Mouse (Mus musculus) heart, embryonic 13.5 days (tissue): ENCODE data around the gene Fam71a. TPM values are rescaled to one million over a fixed set of nuclear protein-coding genes. Genes with fewer than 3 reads are reported as not detected.
A peak's percentile ranks its signal among the peaks of the same experiment; 100 is the strongest.

Source experiments
- ATAC-seq: fragments of 200-750 bp; cut with Nextera tagmentation; 2 replicates; pipeline ENCODE4 v1.8.0; 2017; ENCODE audit warnings: moderate TSS enrichment; ENCODE audit not compliant: insufficient number of reproducible peaks, low FRiP score, low TSS enrichment; ENCODE audit errors: extremely low read depth
- H3K27ac ChIP-seq: fragments of 300-500 bp; sonication (generic); replicated peaks from 2 replicates; pipeline ENCODE4 v1.5.1; 2015; ENCODE audit warnings: moderate library complexity, mild to moderate bottlenecking, inconsistent platforms
- H3K27me3 ChIP-seq: fragments of 300-500 bp; sonication (generic); replicated peaks from 2 replicates; pipeline ENCODE4 v1.6.1; 2015; ENCODE audit warnings: mild to moderate bottlenecking, inconsistent platforms
- H3K36me3 ChIP-seq: fragments of 300-500 bp; sonication (generic); 2 replicates; pipeline ENCODE4 v1.6.1; 2015; ENCODE audit warnings: mild to moderate bottlenecking, inconsistent platforms
- H3K4me1 ChIP-seq: fragments of 300-500 bp; sonication (generic); 2 replicates; pipeline ENCODE4 v1.6.1; 2015; ENCODE audit warnings: inconsistent platforms
- H3K4me2 ChIP-seq: fragments of 300-500 bp; sonication (generic); 2 replicates; pipeline ENCODE4 v1.6.1; 2015; ENCODE audit warnings: inconsistent platforms, mild to moderate bottlenecking, moderate library complexity
- H3K4me3 ChIP-seq: fragments of 300-500 bp; sonication (generic); 2 replicates; pipeline ENCODE4 v1.5.1; 2015; ENCODE audit warnings: moderate library complexity, mild to moderate bottlenecking, inconsistent platforms
- H3K9ac ChIP-seq: fragments of 300-500 bp; sonication (generic); 2 replicates; pipeline ENCODE4 v1.6.1; 2015; ENCODE audit warnings: inconsistent platforms, mild to moderate bottlenecking, moderate library complexity
- H3K9me3 ChIP-seq: fragments of 300-500 bp; sonication (generic); 2 replicates; pipeline ENCODE4 v1.6.1; 2016; ENCODE audit warnings: inconsistent platforms
- WGBS: fragments of 180-500 bp; shearing (Covaris S2); methylation state at CpG from one replicate; pipeline ENCODE4 v1.1.7; 2015; ENCODE audit warnings: mixed read lengths; 5-methylcytosine and 5-hydroxymethylcytosine counted together
- polyA plus RNA-seq: library from polyadenylated mRNA; unstranded; fragments of >200 nt; fragmentation: Nextera tagmentation; extraction: Ambion mirVana; gene quantifications from 2 replicates; pipeline ENCODE4 v1.2.1, GENCODE M21; 2015

Gene Fam71a
- polyA plus RNA-seq, 1 experiment from 2014 or later, result not detected

DNA sequence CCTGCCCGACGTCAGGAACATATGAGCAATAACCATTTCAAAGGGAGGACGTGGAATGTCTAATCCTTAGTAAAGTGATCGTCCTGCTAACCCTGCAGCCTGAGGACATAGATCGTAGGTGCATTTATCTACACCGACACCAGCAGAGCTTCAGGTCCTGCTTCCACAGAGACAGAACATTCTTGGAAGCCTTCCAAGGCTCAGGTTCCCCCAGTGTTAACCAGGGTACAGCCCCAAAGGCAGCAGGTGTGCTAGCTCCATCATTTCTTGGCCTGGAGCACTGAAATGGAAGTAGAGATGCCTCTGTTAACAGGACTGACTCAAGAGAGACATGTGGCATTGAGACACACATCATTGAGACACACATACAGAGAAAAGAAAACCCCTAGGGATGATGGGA lies 27.6 kb upstream of the Fam71a start:
- H3K9me3 ChIP-seq, result no peaks in the 10 kb centered on the region
- peaks cover 4% of the 10 kb centered on the region; the same call in 1 of the 2 replicates for H3K4me1 ChIP-seq
- peaks cover 43% of the 10 kb centered on the region for H3K27me3 ChIP-seq
- H3K4me3 ChIP-seq, result no peak overlapping the region
- H3K27ac ChIP-seq, result no peak overlapping the region
- H3K4me2 ChIP-seq, result no peak overlapping the region
- WGBS, result 60% methylated on average over 6 of the region's 6 CpGs
- no peaks in the 10 kb centered on the region for H3K36me3 ChIP-seq
- no peak overlapping the region for H3K9ac ChIP-seq
- ATAC-seq, result no peak

- Histone ChIP-seq H3K9ac (no peak overlapping the region), H3K4me1 (peaks cover 24% of the 10 kb centered on the region)
- 40% methylated on average over 6 of the region's 6 CpGs for WGBS
These were observed 25.2 kb upstream of the Fam71a start for GRCm38 (mm10) chr1:191189671-191190372.

DNA sequence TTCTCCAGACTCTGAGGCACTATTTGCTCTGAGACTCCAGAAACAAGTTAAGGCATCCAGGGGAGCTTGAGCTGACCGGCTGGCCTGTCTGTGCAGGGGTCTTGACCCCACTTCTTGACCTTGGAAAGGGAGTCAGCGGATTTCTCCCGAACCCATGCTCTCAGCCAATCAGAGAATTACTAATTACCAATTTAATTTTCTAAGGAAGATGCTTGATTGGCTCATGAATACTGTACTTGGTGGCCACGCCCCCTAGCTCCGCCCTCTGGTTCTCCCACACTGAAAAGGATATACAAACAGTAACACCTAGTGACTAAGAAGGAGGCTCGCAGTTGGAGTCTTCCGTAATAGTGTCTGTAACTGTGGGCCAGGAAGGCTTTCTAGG lies 21.8 kb upstream of the Fam71a start:
- peaks cover 51% of the 10 kb centered on the region for H3K27me3 ChIP-seq
- no peak for ATAC-seq

More at GRCm38 (mm10) chr1:191189671-191190372, 25.2 kb upstream of the Fam71a start:
- Histone ChIP-seq H3K27me3 (peaks cover 61% of the 10 kb centered on the region), H3K27ac (no peak overlapping the region), H3K9me3 (no peaks in the 10 kb centered on the region), H3K36me3 (no peaks in the 10 kb centered on the region), H3K4me2 (no peak overlapping the region), H3K4me3 (no peak overlapping the region)
- no peak for ATAC-seq

DNA sequence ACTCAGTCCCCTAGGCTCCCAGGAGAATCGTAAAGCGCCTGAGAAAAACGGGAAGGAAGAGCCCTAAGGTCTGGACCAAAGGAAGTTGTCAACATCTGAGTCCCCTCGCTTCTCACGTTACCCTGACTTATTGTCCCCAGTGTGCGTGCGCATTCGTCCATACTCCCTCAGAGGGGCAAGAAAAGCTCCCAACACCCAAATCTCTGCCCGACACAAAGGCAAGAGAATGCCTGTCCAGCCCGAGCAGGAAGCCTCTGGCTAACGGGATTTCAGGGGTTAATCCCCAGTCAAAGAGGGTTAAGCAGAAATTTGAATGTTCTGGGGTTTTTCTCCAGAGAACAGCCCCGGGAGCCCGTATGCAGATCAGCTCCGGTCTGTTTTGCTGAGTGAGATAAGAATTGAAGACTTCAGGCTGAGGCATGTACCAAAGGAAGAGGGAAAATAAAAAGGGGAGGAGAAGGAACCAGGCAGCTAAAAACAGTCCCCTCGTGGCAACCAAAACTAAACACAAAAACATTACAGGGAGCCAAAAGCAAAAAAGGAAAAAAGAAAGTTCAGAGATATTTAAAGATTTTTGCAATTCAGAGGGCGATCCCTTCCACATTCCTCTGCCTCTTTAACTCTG lies 21.3 kb upstream of the Fam71a start:
- Histone ChIP-seq H3K4me1 (peaks cover 40% of the 10 kb centered on the region), H3K9ac (peak overlapping the region; percentile 82), H3K27me3 (peaks cover 46% of the 10 kb centered on the region), H3K27ac (peak overlapping the region; percentile 53), H3K9me3 (no peaks in the 10 kb centered on the region), H3K36me3 (no peaks in the 10 kb centered on the region), H3K4me3 (peak overlapping the region; percentile 67), H3K4me2 (peak overlapping the region; percentile 92)
- no peak for ATAC-seq
- 2% methylated on average over 16 of the region's 16 CpGs for WGBS

More for the DNA sequence above, 21.8 kb upstream of the Fam71a start:
- Histone ChIP-seq H3K36me3 (no peaks in the 10 kb centered on the region), H3K9me3 (no peaks in the 10 kb centered on the region), H3K4me1 (peaks cover 35% of the 10 kb centered on the region), H3K4me3 (peak overlapping the region; percentile 67), H3K4me2 (peak overlapping the region; percentile 92), H3K27ac (peak overlapping the region; percentile 53), H3K9ac (peak overlapping the region; percentile 82; the same call in 1 of the 2 replicates)
- 9% methylated on average over 7 of the region's 7 CpGs for WGBS

GRCm38 (mm10) chr1:191184841-191185251 lies 20.2 kb upstream of the Fam71a start:
- Histone ChIP-seq H3K4me1 (peaks cover 50% of the 10 kb centered on the region), H3K27me3 (peaks cover 41% of the 10 kb centered on the region), H3K9me3 (no peaks in the 10 kb centered on the region), H3K4me3 (peak overlapping the region; percentile 67), H3K9ac (peak overlapping the region; percentile 82), H3K36me3 (no peaks in the 10 kb centered on the region), H3K27ac (no peak overlapping the region), H3K4me2 (peak overlapping the region; percentile 92)
- 2% methylated on average over 22 of the region's 22 CpGs for whole genome bisulfite sequencing
- no peak for ATAC-seq

GRCm38 (mm10) chr1:191184066-191184815 lies 19.6 kb upstream of the Fam71a start:
- H3K4me3 ChIP-seq, result peak overlapping the region; percentile 67
- peak overlapping the region; percentile 92 for H3K4me2 ChIP-seq
- no peaks in the 10 kb centered on the region for H3K36me3 ChIP-seq
- WGBS, result 3% methylated on average over 42 of the region's 42 CpGs
- H3K4me1 ChIP-seq, result peaks cover 56% of the 10 kb centered on the region
- peak overlapping the region; percentile 82 for H3K9ac ChIP-seq
- no peaks in the 10 kb centered on the region for H3K9me3 ChIP-seq
- peaks cover 41% of the 10 kb centered on the region for H3K27me3 ChIP-seq
- no peak for ATAC-seq
- H3K27ac ChIP-seq, result peak overlapping the region; percentile 76

DNA sequence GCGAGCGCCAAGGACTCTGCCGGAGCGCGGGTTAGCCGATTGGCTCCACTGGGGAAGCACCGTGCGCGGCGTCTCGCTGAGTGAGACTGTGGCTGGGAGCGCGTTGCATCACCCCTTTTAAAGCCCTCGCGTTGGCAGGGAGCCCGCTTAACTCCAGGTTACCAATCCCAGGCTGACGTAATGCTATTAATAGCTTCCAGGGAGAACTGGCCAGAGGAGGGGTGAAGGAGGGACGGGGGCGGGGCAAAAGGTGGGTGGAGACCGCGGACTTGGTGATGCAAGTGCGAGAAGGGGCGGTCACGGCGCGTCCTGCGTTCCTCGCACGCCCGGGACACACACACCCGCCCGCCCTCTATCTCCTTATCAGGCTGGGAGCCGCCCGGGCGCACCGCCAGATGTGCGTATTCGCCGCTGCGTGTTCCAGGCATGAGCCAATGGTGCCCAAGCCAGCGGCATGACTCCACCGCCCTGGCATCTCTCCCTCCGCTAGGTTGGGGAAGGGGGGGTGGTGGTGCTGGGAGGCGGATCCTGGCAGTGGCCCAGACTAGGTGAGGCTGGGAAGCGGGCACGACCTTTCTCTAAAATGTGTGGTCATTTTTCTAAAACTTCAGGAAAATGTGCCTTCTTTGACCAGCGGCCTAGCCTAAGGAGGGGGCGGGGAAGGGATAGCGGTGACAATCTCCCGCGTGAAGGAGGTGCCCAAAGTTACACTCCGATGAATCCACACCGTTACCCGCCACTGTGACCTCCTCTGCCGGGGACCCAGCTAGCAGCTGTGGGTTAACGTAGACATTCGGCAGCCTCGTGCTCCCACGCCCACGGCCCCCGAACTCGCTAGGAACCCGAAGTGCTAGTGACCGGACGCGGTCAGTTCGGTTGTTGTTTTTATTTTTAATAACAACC lies 18.8 kb upstream of the Fam71a start:
- WGBS, result 1% methylated on average over 67 of the region's 67 CpGs

GRCm38 (mm10) chr1:191182431-191183162 lies 18.0 kb upstream of the Fam71a start:
- WGBS, result under 1% methylated on average over 61 of the region's 61 CpGs
- no peaks in the 10 kb centered on the region for H3K9me3 ChIP-seq
- H3K36me3 ChIP-seq, result no peaks in the 10 kb centered on the region
- H3K9ac ChIP-seq, result peak overlapping the region; percentile 87
- ATAC-seq, result no peak
- peak overlapping the region; percentile 67 for H3K4me3 ChIP-seq
- H3K27me3 ChIP-seq, result peaks cover 28% of the 10 kb centered on the region
- H3K27ac ChIP-seq, result peak overlapping the region; percentile 90
- peaks cover 73% of the 10 kb centered on the region for H3K4me1 ChIP-seq
- H3K4me2 ChIP-seq, result peak overlapping the region; percentile 92

More for the DNA sequence above, 18.8 kb upstream of the Fam71a start:
- peak overlapping the region; percentile 90 for H3K27ac ChIP-seq
- peak overlapping the region; percentile 87 for H3K9ac ChIP-seq
- peak overlapping the region; percentile 92 for H3K4me2 ChIP-seq
- H3K27me3 ChIP-seq, result peaks cover 34% of the 10 kb centered on the region
- H3K9me3 ChIP-seq, result no peaks in the 10 kb centered on the region
- peaks cover 64% of the 10 kb centered on the region for H3K4me1 ChIP-seq
- no peaks in the 10 kb centered on the region for H3K36me3 ChIP-seq
- peak; percentile 86 for ATAC-seq
- peak overlapping the region; percentile 67 for H3K4me3 ChIP-seq

DNA sequence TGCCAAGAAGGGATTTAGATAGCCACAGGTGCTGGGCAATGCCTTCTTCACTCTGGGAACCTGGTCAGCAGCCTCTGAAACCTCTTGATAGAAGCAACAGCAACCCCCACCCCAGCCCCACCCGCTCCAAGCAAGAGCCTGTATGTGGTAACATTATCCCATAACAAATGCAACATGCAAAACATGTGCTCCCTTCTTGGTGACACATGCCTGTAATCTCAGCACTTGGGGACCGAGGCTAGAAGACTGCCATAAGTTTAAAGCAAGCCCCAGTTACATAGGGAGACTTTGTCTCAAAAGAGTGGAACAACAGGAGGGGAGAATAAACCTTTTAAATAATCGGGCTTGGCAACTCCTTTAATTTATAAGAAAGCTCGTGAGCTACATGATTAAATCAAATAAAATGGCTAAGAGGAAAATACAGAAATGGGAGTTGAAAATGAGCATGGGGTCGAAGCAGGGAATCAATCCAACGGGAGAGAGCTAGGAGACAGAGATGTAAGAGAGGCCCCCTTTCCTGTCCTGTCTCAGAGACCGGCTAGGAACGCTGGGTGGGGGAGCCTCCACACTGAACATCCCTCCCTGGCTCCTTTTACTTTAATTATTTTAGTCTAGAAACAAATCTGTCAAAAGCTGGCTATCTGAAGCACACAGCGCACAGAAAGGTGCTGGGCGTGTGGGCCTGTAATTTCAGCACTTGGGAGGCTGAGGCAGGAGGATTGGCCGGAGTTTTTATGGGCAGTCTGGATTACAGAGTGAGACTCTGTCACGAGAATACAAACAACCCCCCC lies 17.0 kb upstream of the Fam71a start:
- Histone ChIP-seq H3K27me3 (peaks cover 20% of the 10 kb centered on the region), H3K9me3 (no peaks in the 10 kb centered on the region), H3K36me3 (peaks cover 8% of the 10 kb centered on the region), H3K4me2 (peak overlapping the region; percentile 92), H3K4me3 (peak overlapping the region; percentile 67), H3K4me1 (peaks cover 77% of the 10 kb centered on the region), H3K9ac (peak overlapping the region; percentile 87), H3K27ac (no peak overlapping the region; the same call in 1 of the 2 replicates)
- WGBS, result 40% methylated on average over 12 of the region's 12 CpGs
- ATAC-seq, result no peak
